Comparison of ENCODE assay signal across 29 mouse cellular contexts in genomic region chr17:48624937-48625336, GRCm38 (mm10).
DNase-seq lines count a peak whose midpoint lies in the region; ATAC-seq and TF ChIP-seq lines count a peak whose summit lies in the region.
"Had no signal": no experiment of that assay in that cellular context is flagged by ENCODE, and none has a peak within 500 bp of the region (broad histone marks: within the 10 kb centered on the region; RNA-seq: fewer than 3 reads in every experiment).

No protein-coding gene starts in this region.

- no peak for ATAC-seq in forebrain, embryonic 11.5 days (replicated peaks; ENCODE audit: low FRiP score)
- ATAC-seq in kidney, embryonic 14.5 days (ENCODE audit: low FRiP score, low TSS enrichment): 0 out of 2 replicates have a peak, but pooled peaks have one; percentile 46
- ATAC-seq in midbrain, postnatal 0 days (ENCODE audit: low FRiP score): peak; percentile 16; the same call in 1 of the 2 replicates
- no peak for ATAC-seq in midbrain, embryonic 13.5 days
- ATAC-seq in intestine, embryonic 15.5 days: no peak
- ATAC-seq: forebrain, embryonic 15.5 days; intestine, embryonic 16.5 days; lung, postnatal 0 days had no signal

- H3K27me3 ChIP-seq in forebrain, embryonic 11.5 days (ENCODE audit: control insufficient read depth, insufficient read depth, low read length): no peaks in the 10 kb centered on the region
- H3K27me3 ChIP-seq in forebrain, embryonic 10.5 days (ENCODE audit: poor library complexity, severe bottlenecking): no peaks in the 10 kb centered on the region
- no peaks in the 10 kb centered on the region for H3K27me3 ChIP-seq in kidney, embryonic 14.5 days (ENCODE audit: control insufficient read depth, insufficient read depth, low read length)
- H3K27me3 ChIP-seq in midbrain, postnatal 0 days (ENCODE audit: insufficient read depth, low read length): no peaks in the 10 kb centered on the region
- H3K27me3 ChIP-seq in midbrain, embryonic 13.5 days: no peaks in the 10 kb centered on the region
- no peaks in the 10 kb centered on the region for H3K27me3 ChIP-seq in intestine, embryonic 15.5 days (replicated peaks)
- H3K27me3 ChIP-seq: CH12.LX; forebrain, embryonic 15.5 days; heart, embryonic 12.5 days; limb, embryonic 15.5 days; liver, embryonic 13.5 days; megakaryocyte, embryonic 14.5 days had no signal

- H3K9ac ChIP-seq in forebrain, embryonic 11.5 days (ENCODE audit: low read length): no peak overlapping the region
- no peak overlapping the region for H3K9ac ChIP-seq in kidney, embryonic 14.5 days (ENCODE audit: low read depth, low read length)
- no peak overlapping the region for H3K9ac ChIP-seq in midbrain, postnatal 0 days (replicated peaks; ENCODE audit: low read length, poor library complexity, severe bottlenecking)
- H3K9ac ChIP-seq in midbrain, embryonic 13.5 days (replicated peaks): no peak overlapping the region
- H3K9ac ChIP-seq in intestine, embryonic 15.5 days: no peak overlapping the region
- H3K9ac ChIP-seq: forebrain, embryonic 15.5 days; heart, embryonic 12.5 days; limb, embryonic 15.5 days; liver, embryonic 13.5 days had no signal

- H3K36me3 ChIP-seq in forebrain, embryonic 11.5 days (ENCODE audit: control insufficient read depth, insufficient read depth, low read length): no peaks in the 10 kb centered on the region
- H3K36me3 ChIP-seq in forebrain, embryonic 10.5 days (replicated peaks): no peaks in the 10 kb centered on the region
- H3K36me3 ChIP-seq in kidney, embryonic 14.5 days (ENCODE audit: control insufficient read depth, insufficient read depth, low read length): no peaks in the 10 kb centered on the region
- H3K36me3 ChIP-seq in midbrain, postnatal 0 days (ENCODE audit: insufficient read depth, low read length): no peaks in the 10 kb centered on the region
- H3K36me3 ChIP-seq in midbrain, embryonic 13.5 days: no peaks in the 10 kb centered on the region
- no peaks in the 10 kb centered on the region for H3K36me3 ChIP-seq in intestine, embryonic 15.5 days
- H3K36me3 ChIP-seq: forebrain, embryonic 15.5 days; heart, embryonic 12.5 days; limb, embryonic 10.5 days; limb, embryonic 15.5 days; liver, embryonic 13.5 days had no signal

- no peak overlapping the region for H3K27ac ChIP-seq in forebrain, embryonic 11.5 days (ENCODE audit: low read depth, low read length)
- H3K27ac ChIP-seq in forebrain, embryonic 10.5 days: no peak overlapping the region
- H3K27ac ChIP-seq in kidney, embryonic 14.5 days (ENCODE audit: low read depth, low read length): no peak overlapping the region
- H3K27ac ChIP-seq in midbrain, postnatal 0 days (ENCODE audit: low read depth, low read length): no peak overlapping the region
- H3K27ac ChIP-seq in midbrain, embryonic 13.5 days: no peak overlapping the region
- H3K27ac ChIP-seq in intestine, embryonic 15.5 days: no peak overlapping the region
- H3K27ac ChIP-seq: forebrain, embryonic 15.5 days; heart, adult 2 months; limb, embryonic 10.5 days; limb, embryonic 15.5 days; liver, embryonic 13.5 days; stomach, postnatal 0 days had no signal

- no peak for TF ChIP-seq CTCF in midbrain, postnatal 0 days (IDR thresholded peaks at IDR 0.05)

- peak; percentile 47 for DNase-seq in forebrain, embryonic 11.5 days (ENCODE audit: low spot score)
- no peak for DNase-seq in forebrain, embryonic 10.5 days (ENCODE audit: extremely low spot score, low spot score)
- no peak for DNase-seq in kidney, adult 18-20 months
- DNase-seq in midbrain, postnatal 0 days (ENCODE audit: low spot score): no peak
- DNase-seq in layer of hippocampus, postnatal 14 days (ENCODE audit: low spot score in 2 of 2): no peak
- DNase-seq: adrenal gland, adult 8-10 months; cerebellum, adult 9-10 months; cerebellum, postnatal 36 days; gastrocnemius, postnatal 25 days; heart, adult 2 months; kidney, adult 9 months; liver, embryonic 13.5 days; lung, adult 18-20 months; lung, postnatal 4 days; right cerebral cortex, postnatal 4 days; thymus, adult 2 months; thymus, postnatal 36 days had no signal

- no peak overlapping the region for H3K4me3 ChIP-seq in forebrain, embryonic 11.5 days (ENCODE audit: low read depth, low read length)
- H3K4me3 ChIP-seq in forebrain, embryonic 10.5 days: no peak overlapping the region
- H3K4me3 ChIP-seq in kidney, embryonic 14.5 days (ENCODE audit: low read length): no peak overlapping the region
- no peak overlapping the region for H3K4me3 ChIP-seq in midbrain, postnatal 0 days (ENCODE audit: low read depth, low read length)
- no peak overlapping the region for H3K4me3 ChIP-seq in midbrain, embryonic 13.5 days (replicated peaks)
- H3K4me3 ChIP-seq in intestine, embryonic 15.5 days (replicated peaks): no peak overlapping the region
- H3K4me3 ChIP-seq: forebrain, embryonic 15.5 days; heart, adult 2 months; heart, embryonic 12.5 days; limb, embryonic 10.5 days; limb, embryonic 15.5 days; liver, embryonic 13.5 days; megakaryocyte, embryonic 14.5 days had no signal

- H3K4me2 ChIP-seq in forebrain, embryonic 11.5 days (ENCODE audit: low read depth, low read length, severe bottlenecking): no peak overlapping the region
- H3K4me2 ChIP-seq in kidney, embryonic 14.5 days (replicated peaks; ENCODE audit: low read depth, low read length): no peak overlapping the region
- no peak overlapping the region for H3K4me2 ChIP-seq in midbrain, postnatal 0 days (ENCODE audit: low read depth, low read length, poor library complexity, severe bottlenecking)
- no peak overlapping the region for H3K4me2 ChIP-seq in midbrain, embryonic 13.5 days (replicated peaks)
- no peak overlapping the region for H3K4me2 ChIP-seq in intestine, embryonic 15.5 days (replicated peaks)
- H3K4me2 ChIP-seq: forebrain, embryonic 15.5 days; heart, embryonic 12.5 days; limb, embryonic 15.5 days; liver, embryonic 13.5 days had no signal

- WGBS in forebrain, embryonic 11.5 days: 94% methylated on average over 14 of the region's 14 CpGs
- 94% methylated on average over 14 of the region's 14 CpGs for WGBS in forebrain, embryonic 10.5 days
- WGBS in kidney, embryonic 14.5 days: 72% methylated on average over 14 of the region's 14 CpGs
- 90% methylated on average over 14 of the region's 14 CpGs for WGBS in midbrain, postnatal 0 days
- 93% methylated on average over 14 of the region's 14 CpGs for WGBS in midbrain, embryonic 13.5 days
- WGBS in intestine, embryonic 15.5 days: 78% methylated on average over 14 of the region's 14 CpGs

- no peaks in the 10 kb centered on the region; the same call in 1 of the 2 replicates for H3K9me3 ChIP-seq in forebrain, embryonic 11.5 days (ENCODE audit: control insufficient read depth, low read length)
- peaks cover 9% of the 10 kb centered on the region for H3K9me3 ChIP-seq in forebrain, embryonic 10.5 days
- peaks cover 2% of the 10 kb centered on the region for H3K9me3 ChIP-seq in kidney, embryonic 14.5 days (ENCODE audit: control insufficient read depth, low read length)
- no peaks in the 10 kb centered on the region for H3K9me3 ChIP-seq in midbrain, postnatal 0 days (ENCODE audit: low read length)
- peaks cover 7% of the 10 kb centered on the region; the same call in 1 of the 2 replicates for H3K9me3 ChIP-seq in midbrain, embryonic 13.5 days
- no peaks in the 10 kb centered on the region for H3K9me3 ChIP-seq in intestine, embryonic 15.5 days
- H3K9me3 ChIP-seq: forebrain, embryonic 15.5 days; limb, embryonic 10.5 days; limb, embryonic 15.5 days had no signal

- no peaks in the 10 kb centered on the region for H3K4me1 ChIP-seq in forebrain, embryonic 11.5 days (replicated peaks; ENCODE audit: control insufficient read depth, insufficient read depth, low read length)
- H3K4me1 ChIP-seq in forebrain, embryonic 10.5 days: no peaks in the 10 kb centered on the region
- no peaks in the 10 kb centered on the region for H3K4me1 ChIP-seq in kidney, embryonic 14.5 days (ENCODE audit: control insufficient read depth, insufficient read depth, low read length)
- peaks cover 3% of the 10 kb centered on the region; the same call in 1 of the 2 replicates for H3K4me1 ChIP-seq in midbrain, postnatal 0 days (ENCODE audit: insufficient read depth, low read length)
- H3K4me1 ChIP-seq in midbrain, embryonic 13.5 days (replicated peaks): no peaks in the 10 kb centered on the region
- H3K4me1 ChIP-seq in intestine, embryonic 15.5 days (replicated peaks): no peaks in the 10 kb centered on the region
- H3K4me1 ChIP-seq: forebrain, embryonic 15.5 days; heart, embryonic 12.5 days; limb, embryonic 10.5 days; limb, embryonic 15.5 days; liver, embryonic 13.5 days; megakaryocyte, embryonic 14.5 days had no signal

Comparison
In these comparisons a context has a peak if more than half of its experiments do, and no peak if none do; other contexts are left out.
1. ATAC-seq: peak in kidney, embryonic 14.5 days (single experiment) and midbrain, postnatal 0 days (single experiment); none in forebrain, embryonic 11.5 days (single experiment), midbrain, embryonic 13.5 days (single experiment) and intestine, embryonic 15.5 days (single experiment).